Mouse (Mus musculus) stomach, postnatal 0 days (tissue): Measurements from ENCODE around the gene Frmd4b.

Experiments
- CTCF ChIP-seq: IDR thresholded peaks from 2 replicates; pipeline ENCODE4 v1.5.1; 2016; ENCODE audit warnings: antibody characterized with exemption, low read depth, mild to moderate bottlenecking, moderate library complexity
- EP300 ChIP-seq: optimal IDR thresholded peaks from 2 replicates; pipeline ENCODE3; 2016; ENCODE audit warnings: antibody characterized with exemption

DNA sequence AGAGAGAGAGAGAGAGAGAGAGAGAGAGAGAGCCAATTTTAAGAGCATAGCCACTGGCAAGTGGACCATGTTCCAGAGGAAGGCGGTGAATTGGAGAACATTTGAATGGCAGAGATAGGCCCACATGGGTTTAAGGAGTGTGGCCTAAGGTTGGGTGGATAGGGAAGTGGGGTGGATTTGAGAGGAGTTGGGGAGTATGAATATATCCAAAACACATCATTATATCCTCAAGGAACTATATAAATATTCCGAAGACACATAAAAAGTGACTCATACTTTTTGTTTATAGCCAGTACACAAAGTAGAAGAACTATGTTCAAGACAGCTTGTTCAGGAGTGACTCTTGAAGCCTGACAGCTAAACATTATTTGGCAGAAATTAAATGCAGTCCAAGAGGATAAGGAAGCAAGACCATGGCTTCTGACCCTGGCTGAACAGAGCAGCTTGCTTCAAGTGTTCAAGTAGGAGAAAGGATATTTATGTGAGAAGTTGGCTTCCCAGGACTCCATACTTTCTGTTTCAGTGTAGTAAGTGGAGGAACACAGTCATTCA lies 36.8 kb downstream of the Frmd4b start:
- TF ChIP-seq CTCF: no peak
- no peak for TF ChIP-seq EP300
